Mouse (Mus musculus) lung, postnatal 0 days (tissue): ENCODE results near the gene Nup85. TPM values are rescaled to one million over a fixed set of nuclear protein-coding genes. Genes with fewer than 3 reads are reported as not detected.

Experiments
- ATAC-seq: fragments of 200-750 bp; cut with Nextera tagmentation; 2 replicates; pipeline ENCODE4 v1.8.0; 2017; ENCODE audit warnings: moderate library complexity
- DNase-seq: peaks from one replicate; pipeline ENCODE4 v3.0.0-alpha.2; 2016; ENCODE audit warnings: low spot score
- H3K27ac ChIP-seq: fragments of 300-500 bp; sonication (generic); 2 replicates; pipeline ENCODE4 v1.5.1; 2014; ENCODE audit warnings: antibody characterized with exemption, mild to moderate bottlenecking, low read length, mixed read lengths
- H3K27me3 ChIP-seq: fragments of 300-500 bp; sonication (generic); replicated peaks from 2 replicates; pipeline ENCODE4 v1.6.1; 2014; ENCODE audit warnings: low read length, mixed read lengths; ENCODE audit not compliant: insufficient read depth
- H3K36me3 ChIP-seq: fragments of 300-500 bp; sonication (generic); 2 replicates; pipeline ENCODE4 v1.6.1; 2014; ENCODE audit warnings: low read length, mixed read lengths; ENCODE audit not compliant: insufficient read depth
- H3K4me1 ChIP-seq: fragments of 300-500 bp; sonication (generic); 2 replicates; pipeline ENCODE4 v1.6.1; 2014; ENCODE audit warnings: antibody characterized with exemption, low read depth, low read length, mixed read lengths; ENCODE audit not compliant: insufficient read depth
- H3K4me2 ChIP-seq: fragments of 300-500 bp; sonication (generic); replicated peaks from 2 replicates; pipeline ENCODE4 v1.6.1; 2014; ENCODE audit warnings: low read depth, mild to moderate bottlenecking, low read length, moderate library complexity, mixed read lengths
- H3K4me3 ChIP-seq: fragments of 300-500 bp; sonication (generic); 2 replicates; pipeline ENCODE4 v1.5.1; 2014; ENCODE audit warnings: low read depth, low read length
- H3K9ac ChIP-seq: fragments of 300-500 bp; sonication (generic); replicated peaks from 2 replicates; pipeline ENCODE4 v1.6.1; 2014; ENCODE audit warnings: low read depth, mild to moderate bottlenecking
- H3K9me3 ChIP-seq: fragments of 300-500 bp; sonication (generic); 2 replicates; pipeline ENCODE4 v1.6.1; 2016; ENCODE audit warnings: low read length, mixed read lengths
- CTCF ChIP-seq: IDR thresholded peaks from 2 replicates; pipeline ENCODE4 v1.5.1; 2016; ENCODE audit warnings: antibody characterized with exemption, mild to moderate bottlenecking
- EP300 ChIP-seq: IDR thresholded peaks from 2 replicates; pipeline ENCODE4 v1.6.1; 2016; ENCODE audit warnings: antibody characterized with exemption, mild to moderate bottlenecking, control low read depth
- WGBS: fragments of 180-500 bp; shearing (Covaris S2); extraction: QIAGEN DNeasy Blood & Tissue Kit; methylation state at CpG from one replicate; pipeline ENCODE4 v1.1.7; 2014; 5-methylcytosine and 5-hydroxymethylcytosine counted together
- polyA plus RNA-seq: library from polyadenylated mRNA; unstranded; fragments of >200 nt; fragmentation: Nextera tagmentation; extraction: Ambion mirVana; gene quantifications from 2 replicates; pipeline ENCODE4 v1.2.1, GENCODE M21; 2015

Gene Nup85
- polyA plus RNA-seq: 38.4 and 44.2 TPM in 2 replicates

- under 1% methylated on average over 42 of the region's 42 CpGs for WGBS
- DNase-seq (peak; percentile 98), ATAC-seq (peak; percentile 94)
- peak within 1 kb of the TSS; percentile 78 for H3K27ac ChIP-seq
- no peaks in the 10 kb centered on the region for H3K9me3 ChIP-seq
- H3K27me3 ChIP-seq: no peaks in the 10 kb centered on the region
- H3K4me2 ChIP-seq: peak within 1 kb of the TSS; percentile 60
- TF ChIP-seq CTCF: peak; percentile 37
- peak; percentile 96 for TF ChIP-seq EP300
- peak within 1 kb of the TSS; percentile 45 for H3K4me3 ChIP-seq
- no peaks in the 10 kb centered on the region; the same call in 1 of the 2 replicates for H3K36me3 ChIP-seq
- no peaks in the 10 kb centered on the region; the same call in 1 of the 2 replicates for H3K4me1 ChIP-seq
- H3K9ac ChIP-seq: peak within 1 kb of the TSS; percentile 70
These were observed at the start of gene Nup85 for GRCm38 (mm10) chr11:115564064-115564809. Gene Nup85 (plus strand): TSS chr11:115564434.

GRCm38 (mm10) chr11:115515021-115515420, 49.2 kb upstream of the Nup85 start:
- ATAC-seq (no peak), DNase-seq (no peak)
- 57% methylated on average over 6 of the region's 6 CpGs for WGBS
- Histone ChIP-seq H3K9ac (no peak overlapping the region), H3K36me3 (no peaks in the 10 kb centered on the region), H3K27ac (no peak overlapping the region), H3K4me3 (no peak overlapping the region), H3K9me3 (no peaks in the 10 kb centered on the region), H3K27me3 (no peaks in the 10 kb centered on the region), H3K4me1 (peaks cover 18% of the 10 kb centered on the region), H3K4me2 (no peak overlapping the region)
- TF ChIP-seq EP300: no peak
- no peak for TF ChIP-seq CTCF

- peaks cover 14% of the 10 kb centered on the region for H3K4me1 ChIP-seq
- 79% methylated on average over 5 of the region's 5 CpGs for WGBS
- no peak for DNase-seq
- no peak for ATAC-seq
- H3K27me3 ChIP-seq: no peaks in the 10 kb centered on the region
- TF ChIP-seq EP300: no peak
- TF ChIP-seq CTCF: no peak
- no peak overlapping the region for H3K4me3 ChIP-seq
- no peak overlapping the region for H3K27ac ChIP-seq
- no peaks in the 10 kb centered on the region for H3K9me3 ChIP-seq
- no peak overlapping the region for H3K9ac ChIP-seq
- peaks cover 4% of the 10 kb centered on the region; the same call in 1 of the 2 replicates for H3K36me3 ChIP-seq
- no peak overlapping the region for H3K4me2 ChIP-seq
These were observed 47.3 kb upstream of the Nup85 start for GRCm38 (mm10) chr11:115516942-115517341.

GRCm38 (mm10) chr11:115518693-115519092, 45.5 kb upstream of the Nup85 start:
- 68% methylated on average over 9 of the region's 9 CpGs for WGBS
- H3K27ac ChIP-seq: no peak overlapping the region
- H3K36me3 ChIP-seq: peaks cover 4% of the 10 kb centered on the region
- ATAC-seq (no peak), DNase-seq (no peak)
- no peak overlapping the region for H3K4me3 ChIP-seq
- TF ChIP-seq EP300 (no peak), CTCF (no peak)
- no peaks in the 10 kb centered on the region for H3K9me3 ChIP-seq
- H3K9ac ChIP-seq: no peak overlapping the region
- no peak overlapping the region for H3K4me2 ChIP-seq
- no peaks in the 10 kb centered on the region for H3K4me1 ChIP-seq
- H3K27me3 ChIP-seq: no peaks in the 10 kb centered on the region

- DNase-seq (no peak), ATAC-seq (no peak)
- Histone ChIP-seq H3K9me3 (no peaks in the 10 kb centered on the region), H3K4me2 (no peak overlapping the region), H3K27ac (no peak overlapping the region), H3K9ac (no peak overlapping the region), H3K4me3 (no peak overlapping the region), H3K27me3 (no peaks in the 10 kb centered on the region), H3K36me3 (peaks cover 4% of the 10 kb centered on the region), H3K4me1 (no peaks in the 10 kb centered on the region)
- no peak for TF ChIP-seq CTCF
- no peak for TF ChIP-seq EP300
- WGBS: 81% methylated on average over 3 of the region's 3 CpGs
These were observed 44.7 kb upstream of the Nup85 start for GRCm38 (mm10) chr11:115519581-115519980.

- no peak overlapping the region for H3K9ac ChIP-seq
- DNase-seq (no peak), ATAC-seq (no peak)
- H3K27ac ChIP-seq: no peak overlapping the region
- WGBS: 86% methylated on average over 2 of the region's 2 CpGs
- no peaks in the 10 kb centered on the region for H3K9me3 ChIP-seq
- no peak overlapping the region for H3K4me3 ChIP-seq
- no peak for TF ChIP-seq CTCF
- TF ChIP-seq EP300: no peak
- no peaks in the 10 kb centered on the region for H3K4me1 ChIP-seq
- peaks cover 4% of the 10 kb centered on the region for H3K36me3 ChIP-seq
- H3K27me3 ChIP-seq: no peaks in the 10 kb centered on the region
- no peak overlapping the region for H3K4me2 ChIP-seq
These were observed 44.0 kb upstream of the Nup85 start for GRCm38 (mm10) chr11:115520218-115520617.
